Mouse (Mus musculus): ENCODE results near the gene Cgnl1. TPM values are rescaled to one million over a fixed set of nuclear protein-coding genes. Genes with fewer than 3 reads are reported as not detected.
A peak's percentile ranks its signal among the peaks of the same experiment; 100 is the strongest.
"Not testable (repeated sequence)": the region's sequence is repeated elsewhere in the genome, so short reads cannot be mapped to it uniquely, and the experiment has no call there.

Gene Cgnl1
- polyA plus RNA-seq, 1 experiment: 73.6 TPM

DNA sequence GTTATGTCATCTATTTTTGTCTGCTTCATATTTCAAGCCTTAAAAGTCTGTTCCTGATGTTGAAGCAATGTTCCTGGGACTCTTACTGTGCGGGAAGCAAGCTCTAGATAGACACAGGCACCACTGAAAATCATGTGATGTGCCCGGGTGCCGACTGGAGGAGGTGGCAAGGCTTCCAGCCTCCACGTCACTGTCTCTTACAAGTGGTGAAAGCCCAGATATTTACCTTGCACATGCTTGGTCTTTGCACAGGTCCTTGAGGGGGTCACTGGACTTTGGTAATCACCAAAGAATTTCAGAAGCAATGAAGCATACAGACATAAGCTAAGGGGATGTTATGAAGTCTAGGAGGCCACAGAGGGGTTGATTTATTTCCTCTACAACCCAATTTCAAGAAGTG, 149.4 kb downstream of the Cgnl1 start:
- no peak overlapping the region for H3K4me3 ChIP-seq (ENCODE audit: insufficient read depth, low read depth, low read length)
- no peaks in the 10 kb centered on the region for H3K4me1 ChIP-seq (ENCODE audit: control insufficient read depth, insufficient read depth, insufficient read length, low read length)
- no peak overlapping the region for H3K27ac ChIP-seq (replicated peaks; ENCODE audit: low read depth, low read length)

DNA sequence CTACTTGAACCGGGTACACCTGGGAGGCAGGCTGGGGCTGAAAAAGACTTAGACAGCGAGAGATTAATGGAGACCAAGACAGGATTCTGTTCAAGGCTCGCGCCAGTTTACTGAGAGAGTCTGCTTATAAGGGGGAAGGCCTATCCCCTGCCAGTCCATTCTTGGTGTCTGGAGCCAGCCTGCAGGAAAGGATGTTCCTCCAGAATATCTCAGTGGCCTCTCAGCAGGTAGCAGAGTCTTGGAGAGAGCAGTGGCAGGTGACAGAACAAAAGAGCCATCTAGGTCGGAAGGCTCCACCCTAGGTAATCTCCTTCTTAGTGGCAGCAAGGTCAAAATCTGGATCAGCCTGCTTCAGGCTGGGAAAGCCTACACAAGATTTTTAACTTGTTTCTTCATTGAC, 151.3 kb downstream of the Cgnl1 start:
- not testable (repeated sequence) for H3K4me1 ChIP-seq (ENCODE audit: control insufficient read depth, insufficient read depth, insufficient read length, low read length); H3K4me3 ChIP-seq (ENCODE audit: insufficient read depth, low read depth, low read length); H3K27ac ChIP-seq (replicated peaks; ENCODE audit: low read depth, low read length)

DNA sequence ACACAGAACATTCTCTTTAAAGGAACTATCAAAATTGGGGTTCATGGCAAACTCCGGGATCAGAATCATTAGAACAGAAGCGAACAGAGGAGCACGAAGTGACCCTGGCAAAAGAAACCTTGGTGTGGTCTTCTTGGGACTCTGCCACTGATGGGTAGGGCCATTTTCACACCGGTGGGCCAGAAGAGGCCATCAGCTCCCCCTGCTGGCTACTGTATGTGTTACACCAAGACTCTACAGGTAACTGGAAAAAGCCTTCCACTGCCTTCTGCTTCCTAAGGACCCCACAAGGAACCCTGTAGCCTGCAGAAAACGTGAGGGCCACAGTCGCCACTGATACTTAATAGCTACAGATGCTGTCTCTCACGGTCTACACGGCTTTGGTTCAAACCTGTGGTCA, 154.0 kb downstream of the Cgnl1 start:
- H3K27ac ChIP-seq (replicated peaks; ENCODE audit: low read depth, low read length): no peak overlapping the region
- H3K4me3 ChIP-seq (ENCODE audit: insufficient read depth, low read depth, low read length): no peak overlapping the region
- H3K4me1 ChIP-seq (ENCODE audit: control insufficient read depth, insufficient read depth, insufficient read length, low read length): no peaks in the 10 kb centered on the region

DNA sequence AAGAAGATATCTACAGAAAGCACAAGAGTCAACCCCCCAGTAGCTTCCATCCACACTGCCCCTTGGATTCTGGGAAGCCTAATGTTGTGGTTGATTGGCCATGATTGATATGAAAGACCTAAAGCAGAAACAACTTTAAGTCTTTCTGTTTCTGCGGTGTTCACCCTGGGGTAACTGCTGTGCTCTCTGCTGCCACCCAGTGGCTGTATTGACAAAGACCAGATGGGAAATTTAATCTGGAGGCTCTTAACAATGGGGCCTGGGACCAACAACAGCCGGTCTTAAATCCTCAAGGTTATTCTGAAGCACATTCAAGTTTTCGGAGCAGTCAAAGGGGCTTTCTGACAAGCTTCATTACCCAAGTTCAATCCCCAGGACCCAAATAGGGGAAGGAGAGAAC, 155.2 kb downstream of the Cgnl1 start:
- Histone ChIP-seq H3K4me3 (ENCODE audit: insufficient read depth, low read depth, low read length) (no peak overlapping the region), H3K4me1 (ENCODE audit: control insufficient read depth, insufficient read depth, insufficient read length, low read length) (0 out of 2 replicates have a peak, but pooled peaks cover 2% of the 10 kb centered on the region)

DNA sequence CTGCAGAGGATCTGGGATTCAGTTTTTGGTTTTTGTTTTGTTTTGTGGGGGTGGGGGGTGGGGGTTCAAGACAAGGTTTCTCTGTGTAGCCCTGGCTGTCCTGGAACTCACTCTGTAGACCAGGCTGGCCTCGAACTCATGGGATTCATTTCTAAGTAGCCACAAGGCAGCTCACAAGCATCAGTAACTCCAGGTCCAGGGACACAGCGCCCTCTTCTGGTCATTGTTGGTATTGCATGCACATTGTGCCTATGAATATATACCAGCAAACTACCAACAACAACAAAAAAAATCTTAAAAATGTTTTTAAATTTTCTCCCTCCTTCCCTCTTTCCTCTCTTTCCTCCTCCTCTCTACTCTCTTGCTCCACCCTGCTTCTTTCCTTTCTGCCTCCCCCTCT, 156.8 kb downstream of the Cgnl1 start:
- H3K27ac ChIP-seq (replicated peaks; ENCODE audit: low read depth, low read length): no peak overlapping the region
- no peak overlapping the region for H3K4me3 ChIP-seq (ENCODE audit: insufficient read depth, low read depth, low read length)
- peaks cover 3% of the 10 kb centered on the region for H3K4me1 ChIP-seq (ENCODE audit: control insufficient read depth, insufficient read depth, insufficient read length, low read length)

More for the DNA sequence above, 155.2 kb downstream of the Cgnl1 start:
- H3K27ac ChIP-seq (replicated peaks; ENCODE audit: low read depth, low read length): no peak overlapping the region

DNA sequence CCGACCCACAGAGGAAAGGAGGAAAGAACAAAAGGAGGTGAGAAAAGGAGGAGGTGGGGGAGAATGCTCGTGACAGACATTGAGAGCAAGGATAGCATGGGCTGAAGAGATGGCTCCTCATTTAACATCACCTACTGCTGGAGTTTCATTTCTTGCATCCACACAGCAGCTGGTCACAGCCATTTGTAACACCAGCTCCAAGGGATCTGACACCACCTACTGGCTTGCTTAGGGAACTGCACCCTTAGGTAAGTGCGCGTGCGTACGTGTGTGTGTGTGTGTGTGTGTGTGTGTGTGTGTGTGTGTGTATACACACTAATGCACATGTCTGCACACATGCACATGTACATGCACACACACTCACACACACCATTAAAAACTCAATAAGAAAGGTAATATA, 158.4 kb downstream of the Cgnl1 start:
- H3K27ac ChIP-seq (replicated peaks; ENCODE audit: low read depth, low read length): no peak overlapping the region
- H3K4me3 ChIP-seq (ENCODE audit: insufficient read depth, low read depth, low read length): no peak overlapping the region
- H3K4me1 ChIP-seq (ENCODE audit: control insufficient read depth, insufficient read depth, insufficient read length, low read length): peaks cover 11% of the 10 kb centered on the region

DNA sequence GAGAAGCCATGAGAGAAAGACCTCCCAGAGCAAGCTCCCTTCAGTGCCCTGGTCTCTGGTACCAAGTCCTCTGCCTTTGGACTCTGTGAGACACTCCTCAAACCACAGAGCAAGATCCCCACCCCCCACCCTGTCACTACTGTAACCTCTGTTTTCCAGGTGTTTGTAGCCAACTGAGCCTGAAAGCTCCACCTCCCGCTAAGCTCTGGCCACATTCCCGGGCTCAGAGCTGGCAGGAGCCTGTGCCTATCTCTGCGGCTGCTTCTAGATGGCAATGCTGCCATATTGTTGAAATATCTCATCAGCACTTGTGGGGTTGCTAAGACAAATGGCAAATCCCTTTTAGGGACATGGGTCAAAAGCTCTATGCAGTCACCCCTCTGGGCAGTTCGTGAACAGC, 159.5 kb downstream of the Cgnl1 start:
- Histone ChIP-seq H3K27ac (replicated peaks; ENCODE audit: low read depth, low read length) (no peak overlapping the region), H3K4me1 (ENCODE audit: control insufficient read depth, insufficient read depth, insufficient read length, low read length) (peaks cover 11% of the 10 kb centered on the region), H3K4me3 (ENCODE audit: insufficient read depth, low read depth, low read length) (no peak overlapping the region)

DNA sequence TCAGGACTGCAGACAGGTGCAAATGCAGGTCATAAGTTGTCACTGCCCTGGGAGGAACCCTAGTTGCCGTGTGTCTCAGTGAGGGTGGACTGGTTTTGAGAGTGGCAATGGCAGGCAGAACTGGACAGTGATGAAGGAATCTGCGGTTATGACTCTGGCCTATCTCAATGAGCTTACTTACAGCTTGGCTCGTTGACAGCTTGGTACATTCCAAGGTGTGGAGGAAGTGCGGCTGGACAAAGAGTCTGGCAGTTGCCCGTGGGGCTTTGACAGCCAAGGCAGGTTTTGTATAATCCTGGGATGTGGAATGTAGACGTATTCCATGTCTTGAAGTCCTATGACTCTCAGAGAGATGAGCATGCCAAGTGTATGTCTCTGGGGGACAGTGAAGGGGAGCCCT, 162.4 kb downstream of the Cgnl1 start:
- Histone ChIP-seq H3K4me1 (ENCODE audit: control insufficient read depth, insufficient read depth, insufficient read length, low read length) (peaks cover 15% of the 10 kb centered on the region), H3K27ac (replicated peaks; ENCODE audit: low read depth, low read length) (no peak overlapping the region), H3K4me3 (ENCODE audit: insufficient read depth, low read depth, low read length) (no peak overlapping the region)

DNA sequence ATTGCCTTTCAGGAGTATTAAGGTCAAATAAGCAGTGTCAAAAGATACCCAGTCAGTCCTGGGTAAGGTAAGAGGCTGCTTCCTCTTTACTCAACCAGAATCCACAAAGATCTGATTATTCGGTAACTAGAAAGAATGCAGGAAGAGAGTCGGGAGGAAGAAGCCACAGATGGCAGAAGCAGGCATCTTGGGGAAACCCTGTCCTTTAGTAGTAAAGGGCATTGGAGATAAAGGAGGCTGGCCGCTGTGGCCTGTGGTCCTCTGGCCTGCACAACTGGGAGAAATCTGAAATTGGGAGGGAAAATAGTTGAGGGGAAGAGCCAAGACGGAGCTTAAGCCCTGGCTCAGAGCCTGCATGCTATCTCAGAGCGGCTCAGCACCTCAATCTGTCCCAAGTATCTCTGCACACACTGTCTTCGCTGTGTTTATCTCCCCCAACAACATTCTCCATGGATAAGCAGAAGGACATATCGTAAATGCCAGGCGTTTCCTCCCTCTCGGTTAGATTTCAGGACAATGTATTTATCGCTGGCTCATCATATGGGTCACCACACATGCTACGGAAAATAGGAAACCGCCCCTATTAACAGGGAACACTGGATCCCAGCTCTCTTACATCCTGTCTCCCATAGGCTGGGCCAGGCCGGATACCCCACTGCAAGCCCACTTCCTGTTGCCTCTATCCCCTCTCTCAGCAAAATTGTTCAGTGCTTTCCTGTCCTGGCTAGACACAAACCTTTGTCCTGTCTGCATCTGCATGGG, 164.9 kb downstream of the Cgnl1 start:
- Histone ChIP-seq H3K27ac (replicated peaks; ENCODE audit: low read depth, low read length) (0 out of 2 replicates have a peak overlapping the region, but pooled peaks have one; percentile 26), H3K4me1 (ENCODE audit: control insufficient read depth, insufficient read depth, insufficient read length, low read length) (peaks cover 13% of the 10 kb centered on the region), H3K4me3 (ENCODE audit: insufficient read depth, low read depth, low read length) (no peak overlapping the region)

DNA sequence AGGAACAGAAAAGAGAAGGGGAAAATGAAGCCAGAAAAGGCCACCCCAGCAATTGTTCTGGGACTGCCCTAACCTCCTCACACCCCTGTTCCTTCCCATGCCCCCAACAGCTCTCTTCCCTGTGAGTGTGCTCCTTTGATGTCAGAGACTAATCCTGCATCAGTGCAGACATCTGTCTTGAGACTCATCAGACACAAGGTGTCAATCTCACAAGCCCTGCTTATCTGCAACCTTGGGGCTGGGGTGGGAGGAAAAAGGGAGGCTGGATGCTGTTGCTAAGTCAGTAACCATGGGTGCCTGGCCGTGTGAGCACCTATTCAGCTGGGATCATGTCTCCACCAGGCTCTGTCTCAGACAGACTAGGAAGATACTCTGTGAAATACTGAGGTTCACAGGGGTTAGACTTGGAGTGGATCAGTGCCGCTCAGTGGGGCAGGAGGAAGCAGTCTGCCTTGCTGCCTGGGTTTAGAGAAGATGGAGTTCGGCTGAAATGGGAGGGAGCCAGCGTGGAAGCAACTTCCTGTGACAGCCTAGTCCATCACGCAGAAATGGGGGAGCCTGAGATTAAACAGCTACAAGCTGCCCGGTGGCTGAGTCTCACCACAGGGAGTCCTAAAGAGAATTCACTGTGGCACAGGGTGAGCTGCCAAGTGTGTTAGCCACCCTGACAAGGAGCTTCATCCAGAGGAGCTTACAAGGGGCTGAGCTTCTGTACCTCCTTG, 166.3 kb downstream of the Cgnl1 start:
- Histone ChIP-seq H3K27ac (replicated peaks; ENCODE audit: low read depth, low read length) (no peak overlapping the region), H3K4me1 (ENCODE audit: control insufficient read depth, insufficient read depth, insufficient read length, low read length) (peaks cover 13% of the 10 kb centered on the region), H3K4me3 (ENCODE audit: insufficient read depth, low read depth, low read length) (no peak overlapping the region)

DNA sequence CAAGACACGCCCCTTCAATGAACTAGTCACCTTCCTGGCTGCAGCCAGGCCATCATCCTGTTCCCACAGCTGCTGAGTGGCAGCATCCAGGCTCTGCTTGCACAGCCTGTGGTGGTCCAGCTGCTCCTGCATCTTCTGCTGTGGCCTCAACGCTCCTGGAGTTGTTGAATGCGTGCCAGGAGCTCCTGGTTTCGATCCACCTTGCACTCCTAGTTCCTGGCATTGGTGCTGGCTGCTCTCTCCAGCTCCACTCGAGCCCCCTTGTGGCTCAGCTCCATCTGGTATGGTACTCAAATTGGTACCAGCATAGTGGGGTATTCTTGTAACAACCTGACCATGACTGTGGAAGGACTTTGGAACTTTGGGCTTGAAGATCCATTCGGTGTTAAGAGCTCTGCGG, 171.5 kb downstream of the Cgnl1 start:
- H3K27ac ChIP-seq (replicated peaks; ENCODE audit: low read depth, low read length): no peak overlapping the region
- H3K4me1 ChIP-seq (ENCODE audit: control insufficient read depth, insufficient read depth, insufficient read length, low read length): peaks cover 12% of the 10 kb centered on the region
- no peak overlapping the region for H3K4me3 ChIP-seq (ENCODE audit: insufficient read depth, low read depth, low read length)

DNA sequence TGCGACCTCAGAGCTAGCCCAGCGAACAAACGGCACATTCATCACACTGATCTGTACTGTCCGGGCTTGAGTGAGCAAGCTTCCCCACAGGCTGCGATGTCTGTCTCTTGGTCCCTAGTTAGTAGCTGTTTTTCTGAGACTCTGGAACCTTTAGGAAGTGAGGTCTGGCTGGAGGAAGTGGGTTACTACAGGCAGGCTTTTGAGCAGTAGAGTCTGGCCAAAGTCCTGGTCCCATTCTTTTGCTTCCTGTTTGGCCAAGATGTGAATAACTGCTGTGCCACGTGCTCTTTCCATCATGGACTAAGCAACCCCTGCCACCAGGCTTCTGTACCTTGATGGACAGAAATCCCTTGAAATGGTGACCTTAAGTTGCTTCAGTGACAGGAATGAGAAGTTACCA, 174.5 kb downstream of the Cgnl1 start:
- H3K4me1 ChIP-seq (ENCODE audit: control insufficient read depth, insufficient read depth, insufficient read length, low read length): peaks cover 15% of the 10 kb centered on the region
- H3K4me3 ChIP-seq (ENCODE audit: insufficient read depth, low read depth, low read length): no peak overlapping the region
- H3K27ac ChIP-seq (replicated peaks; ENCODE audit: low read depth, low read length): peak overlapping the region; percentile 80

DNA sequence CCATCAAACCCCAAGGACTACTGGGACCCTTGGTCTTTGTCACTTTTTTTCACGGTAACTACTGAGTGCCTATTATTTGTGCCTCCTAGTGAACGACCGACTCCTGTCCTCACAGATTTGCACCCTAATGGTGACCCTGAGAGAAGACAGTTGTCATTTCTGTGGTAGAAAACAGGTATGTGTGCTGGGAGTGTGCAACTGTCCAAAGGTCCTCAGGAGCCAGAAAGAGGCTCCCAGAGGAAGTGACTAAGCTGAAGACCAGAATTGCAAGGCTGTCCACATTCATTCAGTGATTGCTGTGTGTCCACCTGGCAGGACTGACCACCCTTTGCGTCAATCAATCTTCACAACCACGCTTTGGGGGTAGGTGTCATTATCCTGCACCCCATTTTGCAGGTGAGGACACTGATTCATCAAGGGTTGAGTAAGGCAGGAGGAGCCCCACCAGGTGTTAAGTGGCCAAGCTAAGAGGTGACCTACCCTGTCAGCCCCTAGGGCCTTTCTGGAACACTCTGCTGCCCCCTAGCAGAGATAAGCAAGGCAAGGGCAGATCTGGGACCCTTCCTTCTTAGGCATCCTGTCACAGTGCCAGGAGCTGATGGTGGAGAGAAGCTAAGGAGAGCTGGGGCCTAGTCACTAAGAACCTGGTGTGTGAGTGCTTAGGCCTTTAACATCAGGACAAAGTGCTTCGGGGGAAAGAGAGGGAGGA, 178.7 kb downstream of the Cgnl1 start:
- peak overlapping the region; percentile 49 for H3K4me3 ChIP-seq (ENCODE audit: insufficient read depth, low read depth, low read length)
- H3K4me1 ChIP-seq (ENCODE audit: control insufficient read depth, insufficient read depth, insufficient read length, low read length): peaks cover 27% of the 10 kb centered on the region; the same call in 1 of the 2 replicates
- H3K27ac ChIP-seq (replicated peaks; ENCODE audit: low read depth, low read length): peak overlapping the region; percentile 32

DNA sequence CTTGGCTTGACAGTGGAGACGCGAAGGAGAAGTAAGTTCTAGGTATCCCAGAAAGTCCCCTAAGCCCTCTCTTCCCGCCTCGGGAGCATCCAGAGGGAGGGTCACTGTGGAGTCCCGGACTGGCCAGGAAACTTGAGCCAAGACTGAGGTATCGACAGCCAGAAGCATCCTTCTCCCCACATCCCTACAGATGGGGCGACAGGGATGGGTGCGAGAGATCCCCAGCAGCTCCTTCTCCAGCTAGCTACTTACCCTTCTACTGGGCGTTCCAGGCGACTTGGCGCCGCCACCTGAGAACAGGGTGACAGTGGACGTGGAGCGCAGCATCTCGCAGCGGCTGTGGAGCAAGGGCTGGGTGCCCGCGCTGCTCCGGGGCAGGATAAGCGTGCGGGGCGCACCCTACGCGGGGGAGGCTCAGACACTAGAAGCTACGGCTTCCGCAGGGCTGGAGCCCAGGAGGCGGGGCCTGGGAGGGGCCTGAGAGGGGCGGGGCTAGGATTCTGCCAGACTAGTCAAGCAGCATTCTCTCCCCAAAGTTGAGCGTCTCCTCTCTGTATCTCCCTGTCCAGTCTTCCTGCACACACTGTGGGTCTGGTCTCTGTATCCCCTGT, 179.4 kb downstream of the Cgnl1 start, which contains the start of gene Myzap:
Myzap (minus strand) TSS at position 423 of the 611 bp plus-strand sequence.
- H3K4me3 ChIP-seq (ENCODE audit: insufficient read depth, low read depth, low read length): peak within 1 kb of the TSS; percentile 69
- H3K4me1 ChIP-seq (ENCODE audit: control insufficient read depth, insufficient read depth, insufficient read length, low read length): peaks cover 23% of the 10 kb centered on the region; the same call in 1 of the 2 replicates
- H3K27ac ChIP-seq (replicated peaks; ENCODE audit: low read depth, low read length): peak within 1 kb of the TSS; percentile 48

DNA sequence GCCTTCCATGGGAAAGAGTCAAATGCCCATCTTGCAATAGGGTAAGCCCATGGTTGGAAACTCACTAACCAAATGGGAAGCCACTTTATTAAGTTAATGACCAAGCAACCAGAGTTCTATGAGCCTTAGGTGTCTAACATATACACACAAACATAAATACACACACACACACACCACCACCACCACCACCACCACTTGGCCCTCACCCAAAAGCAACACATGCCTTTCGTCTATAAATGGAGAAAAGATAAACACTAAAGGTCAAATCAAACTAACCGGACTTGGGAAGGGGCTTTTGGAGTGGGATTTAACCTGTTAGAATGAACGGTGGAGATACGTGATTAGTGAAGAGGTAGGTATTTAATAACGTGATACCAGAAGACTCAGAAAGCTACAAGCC, 180.3 kb downstream of the Cgnl1 start:
- H3K4me1 ChIP-seq (ENCODE audit: control insufficient read depth, insufficient read depth, insufficient read length, low read length): peaks cover 22% of the 10 kb centered on the region; the same call in 1 of the 2 replicates
- H3K27ac ChIP-seq (replicated peaks; ENCODE audit: low read depth, low read length): no peak overlapping the region
- H3K4me3 ChIP-seq (ENCODE audit: insufficient read depth, low read depth, low read length): peak overlapping the region; percentile 69
